12 mouse cellular contexts compared by ENCODE assay signal in genomic region chr13:59925845-59926481, GRCm38 (mm10).
DNase-seq lines count a peak whose midpoint lies in the region; ATAC-seq and TF ChIP-seq lines count a peak whose summit lies in the region.
"Had no signal": no experiment of that assay in that cellular context is flagged by ENCODE, and none has a peak within 500 bp of the region (broad histone marks: within the 10 kb centered on the region; RNA-seq: fewer than 3 reads in every experiment).

No protein-coding gene starts in this region.

- 0 out of 2 replicates have a peak overlapping the region, but pooled peaks have one; percentile 39 for H3K27ac ChIP-seq in embryonic facial prominence, embryonic 14.5 days (replicated peaks; ENCODE audit: low read depth, low read length)
- H3K27ac ChIP-seq in embryonic facial prominence, embryonic 10.5 days (replicated peaks), result no peak overlapping the region
- H3K27ac ChIP-seq in midbrain, embryonic 11.5 days (ENCODE audit: low read depth, low read length), result no peak overlapping the region
- no peak overlapping the region for H3K27ac ChIP-seq in midbrain, embryonic 10.5 days (replicated peaks)
- peak overlapping the region; percentile 12; the same call in 1 of the 2 replicates for H3K27ac ChIP-seq in hindbrain, postnatal 0 days
- no peak overlapping the region; the same call in 1 of the 2 replicates for H3K27ac ChIP-seq in neural tube, embryonic 14.5 days (ENCODE audit: low read depth, low read length)
- H3K27ac ChIP-seq: kidney, postnatal 0 days had no signal

- no peak for TF ChIP-seq CTCF in hindbrain, postnatal 0 days (IDR thresholded peaks at IDR 0.05; ENCODE audit: low read depth)

- no peak overlapping the region for H3K4me2 ChIP-seq in embryonic facial prominence, embryonic 14.5 days (ENCODE audit: low read depth, low read length)
- no peak overlapping the region for H3K4me2 ChIP-seq in midbrain, embryonic 11.5 days
- no peak overlapping the region for H3K4me2 ChIP-seq in hindbrain, postnatal 0 days (ENCODE audit: low read depth, low read length)
- no peak overlapping the region for H3K4me2 ChIP-seq in neural tube, embryonic 14.5 days (ENCODE audit: low read depth, low read length)

- H3K27me3 ChIP-seq in embryonic facial prominence, embryonic 14.5 days (replicated peaks; ENCODE audit: control insufficient read depth, insufficient read depth, low read length), result no peaks in the 10 kb centered on the region
- H3K27me3 ChIP-seq in embryonic facial prominence, embryonic 10.5 days (replicated peaks; ENCODE audit: low read depth, poor library complexity, severe bottlenecking), result no peaks in the 10 kb centered on the region
- no peaks in the 10 kb centered on the region for H3K27me3 ChIP-seq in midbrain, embryonic 11.5 days (ENCODE audit: control insufficient read depth, insufficient read depth, low read length)
- H3K27me3 ChIP-seq in midbrain, embryonic 10.5 days (ENCODE audit: low read depth, poor library complexity, severe bottlenecking), result no peaks in the 10 kb centered on the region
- no peaks in the 10 kb centered on the region for H3K27me3 ChIP-seq in hindbrain, postnatal 0 days (ENCODE audit: insufficient read depth, low read length)
- H3K27me3 ChIP-seq in neural tube, embryonic 14.5 days (ENCODE audit: control insufficient read depth, insufficient read depth, low read length), result no peaks in the 10 kb centered on the region

- no peak overlapping the region for H3K9ac ChIP-seq in embryonic facial prominence, embryonic 14.5 days (ENCODE audit: low read depth, low read length)
- no peak overlapping the region for H3K9ac ChIP-seq in midbrain, embryonic 11.5 days (ENCODE audit: low read length)
- H3K9ac ChIP-seq in hindbrain, postnatal 0 days (replicated peaks; ENCODE audit: low read length), result no peak overlapping the region
- no peak overlapping the region for H3K9ac ChIP-seq in neural tube, embryonic 14.5 days (replicated peaks; ENCODE audit: low read depth, low read length)

- H3K4me3 ChIP-seq in embryonic facial prominence, embryonic 14.5 days (ENCODE audit: low read depth, low read length), result no peak overlapping the region
- H3K4me3 ChIP-seq in embryonic facial prominence, embryonic 10.5 days, result no peak overlapping the region
- H3K4me3 ChIP-seq in midbrain, embryonic 11.5 days (ENCODE audit: low read depth, low read length), result no peak overlapping the region
- no peak overlapping the region for H3K4me3 ChIP-seq in midbrain, embryonic 10.5 days
- no peak overlapping the region for H3K4me3 ChIP-seq in hindbrain, postnatal 0 days (ENCODE audit: low read length)
- no peak overlapping the region for H3K4me3 ChIP-seq in neural tube, embryonic 14.5 days (ENCODE audit: low read depth, low read length)

- H3K9me3 ChIP-seq in embryonic facial prominence, embryonic 14.5 days (ENCODE audit: control insufficient read depth, low read length), result no peaks in the 10 kb centered on the region
- no peaks in the 10 kb centered on the region for H3K9me3 ChIP-seq in embryonic facial prominence, embryonic 10.5 days
- no peaks in the 10 kb centered on the region for H3K9me3 ChIP-seq in midbrain, embryonic 11.5 days (ENCODE audit: control insufficient read depth, low read length)
- no peaks in the 10 kb centered on the region for H3K9me3 ChIP-seq in midbrain, embryonic 10.5 days (replicated peaks)
- H3K9me3 ChIP-seq in hindbrain, postnatal 0 days (ENCODE audit: low read length), result no peaks in the 10 kb centered on the region
- H3K9me3 ChIP-seq in neural tube, embryonic 14.5 days (ENCODE audit: control insufficient read depth, low read length), result no peaks in the 10 kb centered on the region

- ATAC-seq in embryonic facial prominence, embryonic 14.5 days (ENCODE audit: low read depth), result peak; percentile 35; the same call in 1 of the 2 replicates
- no peak for ATAC-seq in midbrain, embryonic 11.5 days (ENCODE audit: low FRiP score)
- peak; percentile 84 for ATAC-seq in hindbrain, postnatal 0 days
- peak; percentile 53; the same call in 1 of the 2 replicates for ATAC-seq in neural tube, embryonic 14.5 days (ENCODE audit: low read depth)

- H3K36me3 ChIP-seq in embryonic facial prominence, embryonic 14.5 days (ENCODE audit: control insufficient read depth, insufficient read depth, low read length), result no peaks in the 10 kb centered on the region
- H3K36me3 ChIP-seq in embryonic facial prominence, embryonic 10.5 days (replicated peaks), result no peaks in the 10 kb centered on the region
- no peaks in the 10 kb centered on the region for H3K36me3 ChIP-seq in midbrain, embryonic 11.5 days (ENCODE audit: control insufficient read depth, insufficient read depth, low read length)
- no peaks in the 10 kb centered on the region for H3K36me3 ChIP-seq in midbrain, embryonic 10.5 days
- no peaks in the 10 kb centered on the region for H3K36me3 ChIP-seq in hindbrain, postnatal 0 days (ENCODE audit: insufficient read depth, low read length)
- no peaks in the 10 kb centered on the region for H3K36me3 ChIP-seq in neural tube, embryonic 14.5 days (ENCODE audit: control insufficient read depth, insufficient read depth, low read length)
- H3K36me3 ChIP-seq: G1E had no signal

- peak; percentile 47 for DNase-seq in embryonic facial prominence, embryonic 14.5 days (ENCODE audit: low spot score)
- no peak for DNase-seq in embryonic facial prominence, embryonic 10.5 days (ENCODE audit: low spot score)
- DNase-seq in midbrain, embryonic 11.5 days (ENCODE audit: low spot score, missing footprints), result peak; percentile 57
- no peak for DNase-seq in midbrain, embryonic 10.5 days (ENCODE audit: low spot score)
- peak; percentile 80 for DNase-seq in hindbrain, postnatal 0 days (ENCODE audit: low spot score)
- DNase-seq in adrenal gland, adult 2 months, result no peak
- DNase-seq in adrenal gland, adult 8-10 months, result no peak
- DNase-seq: cerebellum, adult 9-11 months; heart, postnatal 14 days had no signal

- H3K4me1 ChIP-seq in embryonic facial prominence, embryonic 14.5 days (ENCODE audit: control insufficient read depth, insufficient read depth, low read length), result peaks cover 7% of the 10 kb centered on the region
- peaks cover 26% of the 10 kb centered on the region for H3K4me1 ChIP-seq in embryonic facial prominence, embryonic 10.5 days
- H3K4me1 ChIP-seq in midbrain, embryonic 11.5 days (ENCODE audit: control insufficient read depth, insufficient read depth, low read length), result no peaks in the 10 kb centered on the region
- peaks cover 18% of the 10 kb centered on the region for H3K4me1 ChIP-seq in midbrain, embryonic 10.5 days
- H3K4me1 ChIP-seq in hindbrain, postnatal 0 days (ENCODE audit: insufficient read depth, low read length), result peaks cover 11% of the 10 kb centered on the region; the same call in 1 of the 2 replicates
- H3K4me1 ChIP-seq in neural tube, embryonic 14.5 days (ENCODE audit: control insufficient read depth, insufficient read depth, low read length), result peaks cover 3% of the 10 kb centered on the region; the same call in 1 of the 2 replicates

- 69% methylated on average over 9 of the region's 9 CpGs for WGBS in embryonic facial prominence, embryonic 14.5 days
- WGBS in embryonic facial prominence, embryonic 10.5 days, result 72% methylated on average over 9 of the region's 9 CpGs
- WGBS in midbrain, embryonic 11.5 days, result 78% methylated on average over 9 of the region's 9 CpGs
- 84% methylated on average over 9 of the region's 9 CpGs for WGBS in midbrain, embryonic 10.5 days
- WGBS in hindbrain, postnatal 0 days, result 29% methylated on average over 9 of the region's 9 CpGs
- WGBS in neural tube, embryonic 14.5 days, result 39% methylated on average over 9 of the region's 9 CpGs

Comparison
In these comparisons a context has a peak if more than half of its experiments do, and no peak if none do; other contexts are left out.
1. DNase-seq: peak in embryonic facial prominence, embryonic 14.5 days (single experiment), midbrain, embryonic 11.5 days (single experiment) and hindbrain, postnatal 0 days (single experiment); none in embryonic facial prominence, embryonic 10.5 days (single experiment), midbrain, embryonic 10.5 days (single experiment), adrenal gland, adult 2 months (single experiment) and adrenal gland, adult 8-10 months (single experiment).
2. H3K27ac ChIP-seq: peak in embryonic facial prominence, embryonic 14.5 days (single experiment) and hindbrain, postnatal 0 days (single experiment); none in embryonic facial prominence, embryonic 10.5 days (single experiment), midbrain, embryonic 11.5 days (single experiment), midbrain, embryonic 10.5 days (single experiment) and neural tube, embryonic 14.5 days (single experiment).